Mouse (Mus musculus): ENCODE measurements around the gene Cd3g. TPM values are rescaled to one million over a fixed set of nuclear protein-coding genes. Genes with fewer than 3 reads are reported as not detected.

Gene Cd3g
- polyA plus RNA-seq, 1 experiment from 2014 or later = not detected

DNA sequence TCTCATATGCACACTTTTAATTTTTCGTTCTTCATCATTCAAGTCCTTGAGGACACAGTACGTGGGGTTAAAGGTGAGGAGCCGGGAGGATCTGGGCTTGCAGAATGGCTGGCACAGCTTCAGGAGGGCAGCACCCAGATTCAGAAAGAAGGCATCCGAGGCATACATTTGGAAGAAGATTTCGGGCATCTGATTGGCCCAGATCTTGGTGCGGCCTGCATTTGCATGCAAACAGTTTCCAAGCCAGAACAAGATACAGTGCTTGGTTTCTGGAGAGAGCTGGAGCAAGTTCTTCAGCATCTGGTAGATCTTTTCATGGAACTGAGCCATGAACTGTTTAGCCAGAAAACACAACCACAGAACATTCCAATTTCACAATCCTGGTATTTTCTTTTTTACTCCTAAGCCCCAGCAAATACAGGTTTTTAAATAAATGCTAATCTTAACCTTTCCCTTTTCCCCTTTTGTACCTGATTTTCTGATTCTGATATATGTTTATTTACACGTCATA, 34.0 kb downstream of the Cd3g start:
- no peak overlapping the region for H3K9ac ChIP-seq (replicated peaks; ENCODE audit: low read length)
- no peaks in the 10 kb centered on the region for H3K4me1 ChIP-seq (ENCODE audit: insufficient read depth, low read length)
- 95% methylated on average over 7 of the region's 7 CpGs for WGBS
- peaks cover 57% of the 10 kb centered on the region for H3K36me3 ChIP-seq (ENCODE audit: insufficient read depth, low read length)
- H3K27me3 ChIP-seq (ENCODE audit: insufficient read depth, low read length) = no peaks in the 10 kb centered on the region
- no peak for ATAC-seq (ENCODE audit: low FRiP score, low TSS enrichment)
- H3K4me2 ChIP-seq (replicated peaks; ENCODE audit: low read depth, low read length) = no peak overlapping the region
- no peak overlapping the region for H3K4me3 ChIP-seq (ENCODE audit: low read length)
- H3K27ac ChIP-seq (ENCODE audit: low read length) = no peak overlapping the region
- no peaks in the 10 kb centered on the region for H3K9me3 ChIP-seq (ENCODE audit: low read length)

DNA sequence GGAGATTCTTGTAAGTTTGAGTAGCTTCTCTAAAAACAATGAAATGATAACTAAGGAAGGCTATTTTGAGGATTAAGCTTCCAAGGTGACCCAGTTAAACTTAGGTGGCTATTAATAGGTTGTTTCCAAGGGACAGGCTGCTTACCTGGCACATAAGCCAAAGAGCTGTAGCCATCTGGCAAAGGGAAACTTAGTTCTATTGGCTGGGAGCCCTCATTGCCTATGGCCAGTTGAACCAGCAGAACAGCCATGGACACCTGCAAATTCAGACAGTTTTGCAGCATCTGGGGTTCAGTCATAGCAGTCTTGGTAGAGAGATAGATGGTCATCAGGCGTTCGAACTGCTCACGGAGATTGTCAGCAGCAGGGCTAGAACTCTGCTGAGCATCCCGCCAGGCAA, 37.8 kb downstream of the Cd3g start:
- no peaks in the 10 kb centered on the region for H3K4me1 ChIP-seq (ENCODE audit: insufficient read depth, low read length)
- H3K36me3 ChIP-seq (ENCODE audit: insufficient read depth, low read length) = peaks cover 53% of the 10 kb centered on the region
- 98% methylated on average over 4 of the region's 4 CpGs for WGBS
- H3K27ac ChIP-seq (ENCODE audit: low read length) = no peak overlapping the region
- no peak for ATAC-seq (ENCODE audit: low FRiP score, low TSS enrichment)
- H3K4me2 ChIP-seq (replicated peaks; ENCODE audit: low read depth, low read length) = no peak overlapping the region
- no peak overlapping the region for H3K4me3 ChIP-seq (ENCODE audit: low read length)
- H3K9me3 ChIP-seq (ENCODE audit: low read length) = no peaks in the 10 kb centered on the region
- no peaks in the 10 kb centered on the region for H3K27me3 ChIP-seq (ENCODE audit: insufficient read depth, low read length)
- no peak overlapping the region for H3K9ac ChIP-seq (replicated peaks; ENCODE audit: low read length)

DNA sequence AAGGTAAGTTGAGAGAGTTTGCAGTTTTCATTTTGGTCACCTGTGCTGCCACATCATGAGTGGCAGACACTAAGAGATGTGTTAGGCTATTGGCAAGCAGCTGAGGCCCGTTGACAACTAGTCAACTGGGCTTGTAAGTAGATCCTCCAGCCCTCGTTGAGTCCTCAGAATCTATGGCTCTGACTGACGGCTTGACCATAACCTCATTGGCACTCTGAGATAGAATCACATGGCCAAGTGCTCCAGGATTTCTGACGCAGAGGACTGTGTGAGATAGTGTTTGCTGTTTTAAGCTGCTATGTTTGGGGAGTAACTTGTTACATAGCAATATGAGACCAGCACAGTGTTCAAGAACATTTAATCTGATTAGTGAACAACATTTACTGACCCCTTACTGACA, 38.5 kb downstream of the Cd3g start:
- WGBS = 80% methylated on average over 4 of the region's 4 CpGs
- Histone ChIP-seq H3K4me2 (replicated peaks; ENCODE audit: low read depth, low read length) (no peak overlapping the region), H3K4me3 (ENCODE audit: low read length) (no peak overlapping the region), H3K36me3 (ENCODE audit: insufficient read depth, low read length) (peaks cover 52% of the 10 kb centered on the region), H3K4me1 (ENCODE audit: insufficient read depth, low read length) (no peaks in the 10 kb centered on the region), H3K27me3 (ENCODE audit: insufficient read depth, low read length) (no peaks in the 10 kb centered on the region), H3K27ac (ENCODE audit: low read length) (no peak overlapping the region), H3K9me3 (ENCODE audit: low read length) (no peaks in the 10 kb centered on the region), H3K9ac (replicated peaks; ENCODE audit: low read length) (no peak overlapping the region)
- ATAC-seq (ENCODE audit: low FRiP score, low TSS enrichment) = no peak

DNA sequence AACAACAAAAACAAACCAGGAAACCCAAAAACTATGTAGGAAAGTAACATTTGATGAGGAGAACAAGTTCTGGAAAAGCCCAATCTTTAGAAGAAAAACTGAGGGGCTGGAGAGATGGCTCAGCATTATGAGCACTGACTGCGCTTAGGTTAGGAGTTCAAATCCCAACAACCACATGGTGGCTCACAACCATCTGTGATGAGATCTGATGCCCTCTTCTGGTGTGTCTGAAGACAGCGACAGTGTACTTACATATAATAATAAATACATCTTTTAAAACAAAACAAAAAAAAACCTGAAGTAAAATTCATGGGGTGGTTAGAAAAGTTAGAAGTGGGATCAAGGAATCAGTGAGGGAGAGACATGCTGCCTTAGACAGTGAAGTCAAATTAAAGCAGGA, 58.7 kb downstream of the Cd3g start:
- no peaks in the 10 kb centered on the region for H3K36me3 ChIP-seq (ENCODE audit: insufficient read depth, low read length)
- H3K4me2 ChIP-seq (replicated peaks; ENCODE audit: low read depth, low read length) = peak overlapping the region; percentile 66
- H3K27ac ChIP-seq (ENCODE audit: low read length) = peak overlapping the region; percentile 97; the same call in 1 of the 2 replicates
- peak overlapping the region; percentile 95 for H3K4me3 ChIP-seq (ENCODE audit: low read length)
- no peaks in the 10 kb centered on the region for H3K9me3 ChIP-seq (ENCODE audit: low read length)
- ATAC-seq (ENCODE audit: low FRiP score, low TSS enrichment) = no peak
- H3K27me3 ChIP-seq (ENCODE audit: insufficient read depth, low read length) = no peaks in the 10 kb centered on the region
- no peak overlapping the region; the same call in 1 of the 2 replicates for H3K9ac ChIP-seq (replicated peaks; ENCODE audit: low read length)
- peaks cover 8% of the 10 kb centered on the region for H3K4me1 ChIP-seq (ENCODE audit: insufficient read depth, low read length)
- WGBS = 76% methylated on average over 2 of the region's 2 CpGs

DNA sequence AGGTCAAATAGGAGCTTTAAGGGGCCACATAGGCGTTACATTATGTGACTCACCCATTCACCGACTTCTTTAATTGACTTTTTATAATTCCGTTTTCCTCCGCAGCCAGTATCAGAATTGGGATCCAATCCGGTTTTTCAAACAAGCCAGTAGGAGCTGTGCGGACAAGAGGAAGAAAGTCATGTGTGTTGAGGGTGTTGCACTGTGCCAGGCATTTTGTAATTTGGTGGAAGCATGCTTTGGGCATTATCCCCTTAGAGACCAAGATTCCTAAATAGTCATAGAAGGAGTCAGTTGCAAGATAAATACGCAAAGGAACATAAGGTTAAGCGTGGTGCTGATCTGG, 59.1 kb downstream of the Cd3g start:
- Histone ChIP-seq H3K9ac (replicated peaks; ENCODE audit: low read length) (peak overlapping the region; percentile 94), H3K27me3 (ENCODE audit: insufficient read depth, low read length) (no peaks in the 10 kb centered on the region), H3K9me3 (ENCODE audit: low read length) (no peaks in the 10 kb centered on the region), H3K4me2 (replicated peaks; ENCODE audit: low read depth, low read length) (peak overlapping the region; percentile 66), H3K4me3 (ENCODE audit: low read length) (peak overlapping the region; percentile 95), H3K4me1 (ENCODE audit: insufficient read depth, low read length) (peaks cover 8% of the 10 kb centered on the region), H3K36me3 (ENCODE audit: insufficient read depth, low read length) (no peaks in the 10 kb centered on the region), H3K27ac (ENCODE audit: low read length) (peak overlapping the region; percentile 97)
- ATAC-seq (ENCODE audit: low FRiP score, low TSS enrichment) = peak; percentile 90
- 1% methylated on average over 8 of the region's 8 CpGs for WGBS

DNA sequence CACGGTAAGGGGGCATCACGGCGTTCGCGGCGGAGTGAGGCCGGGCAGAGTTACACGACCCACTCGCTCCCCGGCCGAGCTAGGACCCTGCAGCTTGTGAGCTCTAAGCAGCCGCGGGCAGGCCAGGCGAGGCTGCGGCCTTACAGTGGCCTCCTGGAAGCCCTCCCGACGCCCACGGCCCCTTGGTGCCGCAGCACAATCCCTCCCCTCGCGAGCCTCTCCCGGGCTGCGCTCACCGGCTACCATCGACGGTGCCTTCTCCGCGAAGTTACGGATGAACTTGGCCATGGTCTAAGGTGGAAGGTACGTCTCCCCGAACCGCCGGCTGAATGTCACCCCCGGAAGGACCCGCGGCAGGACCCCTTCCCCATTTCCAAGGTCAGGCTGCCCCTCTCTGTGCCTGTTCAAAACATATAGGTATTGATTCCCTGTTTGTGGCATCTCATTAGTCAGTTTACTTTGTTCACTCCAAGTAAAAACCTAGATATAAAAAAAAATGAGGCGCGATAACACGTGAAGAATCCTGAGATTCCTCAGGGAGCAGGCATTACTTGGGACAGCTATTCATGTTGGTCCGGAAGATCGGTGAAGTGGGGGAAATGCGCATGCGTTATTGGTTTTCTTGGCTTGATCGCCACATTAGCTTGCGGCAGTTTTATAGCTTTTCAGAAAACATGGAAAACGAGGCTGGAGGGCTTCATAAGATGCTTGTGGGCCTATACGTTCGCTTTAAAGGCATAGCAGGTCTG, 59.7 kb downstream of the Cd3g start, which contains the start of gene Atp5l:
TSS of gene Atp5l (minus strand) at position 369 of the 749 bp plus-strand sequence.
- no peaks in the 10 kb centered on the region for H3K36me3 ChIP-seq (ENCODE audit: insufficient read depth, low read length)
- H3K4me1 ChIP-seq (ENCODE audit: insufficient read depth, low read length) = peaks cover 8% of the 10 kb centered on the region
- peak; percentile 89 for ATAC-seq (ENCODE audit: low FRiP score, low TSS enrichment)
- no peaks in the 10 kb centered on the region for H3K27me3 ChIP-seq (ENCODE audit: insufficient read depth, low read length)
- peak within 1 kb of the TSS; percentile 97 for H3K27ac ChIP-seq (ENCODE audit: low read length)
- H3K9ac ChIP-seq (replicated peaks; ENCODE audit: low read length) = peak within 1 kb of the TSS; percentile 94
- no peaks in the 10 kb centered on the region for H3K9me3 ChIP-seq (ENCODE audit: low read length)
- H3K4me2 ChIP-seq (replicated peaks; ENCODE audit: low read depth, low read length) = peak within 1 kb of the TSS; percentile 76
- peak within 1 kb of the TSS; percentile 95 for H3K4me3 ChIP-seq (ENCODE audit: low read length)
- WGBS = under 1% methylated on average over 48 of the region's 48 CpGs

DNA sequence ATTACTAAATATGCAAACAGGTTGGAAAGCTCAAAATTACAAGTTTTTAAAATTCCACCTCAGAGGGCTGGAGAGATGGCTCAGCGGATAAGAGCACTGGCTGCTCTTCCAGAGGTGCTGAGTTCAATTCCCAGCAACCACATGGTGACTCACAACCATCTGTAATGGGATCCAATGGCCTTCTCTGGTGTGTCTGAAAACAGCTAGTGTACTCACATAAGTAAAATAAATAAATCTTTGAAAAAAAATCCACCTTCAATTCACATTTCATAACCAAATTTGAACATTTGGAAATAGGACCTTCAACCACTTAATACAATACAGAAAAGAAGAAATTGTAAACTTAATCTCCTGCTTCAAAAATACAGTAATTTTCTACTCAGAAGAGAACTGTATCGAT, 60.6 kb downstream of the Cd3g start:
- Histone ChIP-seq H3K4me1 (ENCODE audit: insufficient read depth, low read length) (peaks cover 18% of the 10 kb centered on the region), H3K27ac (ENCODE audit: low read length) (no peak overlapping the region), H3K9me3 (ENCODE audit: low read length) (no peaks in the 10 kb centered on the region), H3K9ac (replicated peaks; ENCODE audit: low read length) (peak overlapping the region; percentile 94), H3K4me2 (replicated peaks; ENCODE audit: low read depth, low read length) (peak overlapping the region; percentile 76), H3K4me3 (ENCODE audit: low read length) (peak overlapping the region; percentile 95), H3K36me3 (ENCODE audit: insufficient read depth, low read length) (no peaks in the 10 kb centered on the region), H3K27me3 (ENCODE audit: insufficient read depth, low read length) (no peaks in the 10 kb centered on the region)
- 30% methylated on average over 2 of the region's 2 CpGs for WGBS
- no peak for ATAC-seq (ENCODE audit: low FRiP score, low TSS enrichment)

Other genes starting within 250 kb of the Cd3g start
- gene Phldb1, start 245.2 kb downstream of the Cd3g start, polyA plus RNA-seq (2015; fragmentation: Nextera tagmentation; extraction: Ambion mirVana) = 37.0 and 37.6 TPM in 2 replicates
- 217 and 219 TPM in 2 replicates for gene Arcn1, start 212.6 kb downstream of the Cd3g start, polyA plus RNA-seq (2015; fragmentation: Nextera tagmentation; extraction: Ambion mirVana)
- 100 and 111 TPM in 2 replicates for gene Ift46, start 212.5 kb downstream of the Cd3g start, polyA plus RNA-seq (2015; fragmentation: Nextera tagmentation; extraction: Ambion mirVana)
- 34.9 and 40.4 TPM in 2 replicates for gene Tmem25, start 181.1 kb downstream of the Cd3g start, polyA plus RNA-seq (2015; fragmentation: Nextera tagmentation; extraction: Ambion mirVana)
- gene Ttc36, start 177.4 kb downstream of the Cd3g start, polyA plus RNA-seq (2015; fragmentation: Nextera tagmentation; extraction: Ambion mirVana) = 161 and 182 TPM in 2 replicates
- gene Kmt2a, start 99.1 kb downstream of the Cd3g start, polyA plus RNA-seq (2015; fragmentation: Nextera tagmentation; extraction: Ambion mirVana) = 10.8 and 13.5 TPM in 2 replicates
- gene Atp5l, start 59.7 kb downstream of the Cd3g start, polyA plus RNA-seq (2015; fragmentation: Nextera tagmentation; extraction: Ambion mirVana) = 677 and 753 TPM in 2 replicates
- 24.3 and 29.1 TPM in 2 replicates for gene Ube4a, start 14.8 kb downstream of the Cd3g start, polyA plus RNA-seq (2015; fragmentation: Nextera tagmentation; extraction: Ambion mirVana)
- not detected in 2 replicates for gene Cd3d, start 1.4 kb upstream of the Cd3g start, polyA plus RNA-seq (2015; fragmentation: Nextera tagmentation; extraction: Ambion mirVana)
- gene Cd3e, start 29.2 kb upstream of the Cd3g start, polyA plus RNA-seq (2015; fragmentation: Nextera tagmentation; extraction: Ambion mirVana) = not detected in 2 replicates
- 20.3 and 23.4 TPM in 2 replicates for gene Mpzl2, start 59.4 kb upstream of the Cd3g start, polyA plus RNA-seq (2015; fragmentation: Nextera tagmentation; extraction: Ambion mirVana)
- gene Mpzl3, start 74.8 kb upstream of the Cd3g start, polyA plus RNA-seq (2015; fragmentation: Nextera tagmentation; extraction: Ambion mirVana) = 3.2 and 3.7 TPM in 2 replicates
- gene Jaml, start 98.8 kb upstream of the Cd3g start, polyA plus RNA-seq (2015; fragmentation: Nextera tagmentation; extraction: Ambion mirVana) = 0.30 TPM in 1 of 2 replicates, not detected in the other
- 4.7 and 5.0 TPM in 2 replicates for gene Scn2b, start 137.4 kb upstream of the Cd3g start, polyA plus RNA-seq (2015; fragmentation: Nextera tagmentation; extraction: Ambion mirVana)
- gene Scn4b, start 158.0 kb upstream of the Cd3g start, polyA plus RNA-seq (2015; fragmentation: Nextera tagmentation; extraction: Ambion mirVana) = 0.91 and 1.0 TPM in 2 replicates
- 0.15 TPM in 1 of 2 replicates, not detected in the other for gene BC049352, start 201.6 kb upstream of the Cd3g start, polyA plus RNA-seq (2015; fragmentation: Nextera tagmentation; extraction: Ambion mirVana)
- gene Tmprss4, start 223.7 kb upstream of the Cd3g start, polyA plus RNA-seq (2015; fragmentation: Nextera tagmentation; extraction: Ambion mirVana) = 0.33 and 0.61 TPM in 2 replicates